Mouse (Mus musculus) lung, postnatal 0 days (tissue): ENCODE data around the gene Syce2.

ENCODE experiments used
- CTCF ChIP-seq: IDR thresholded peaks from 2 replicates; pipeline ENCODE4 v1.5.1; 2016; ENCODE audit warnings: antibody characterized with exemption, mild to moderate bottlenecking
- EP300 ChIP-seq: IDR thresholded peaks from 2 replicates; pipeline ENCODE4 v1.6.1; 2016; ENCODE audit warnings: antibody characterized with exemption, mild to moderate bottlenecking, control low read depth

DNA sequence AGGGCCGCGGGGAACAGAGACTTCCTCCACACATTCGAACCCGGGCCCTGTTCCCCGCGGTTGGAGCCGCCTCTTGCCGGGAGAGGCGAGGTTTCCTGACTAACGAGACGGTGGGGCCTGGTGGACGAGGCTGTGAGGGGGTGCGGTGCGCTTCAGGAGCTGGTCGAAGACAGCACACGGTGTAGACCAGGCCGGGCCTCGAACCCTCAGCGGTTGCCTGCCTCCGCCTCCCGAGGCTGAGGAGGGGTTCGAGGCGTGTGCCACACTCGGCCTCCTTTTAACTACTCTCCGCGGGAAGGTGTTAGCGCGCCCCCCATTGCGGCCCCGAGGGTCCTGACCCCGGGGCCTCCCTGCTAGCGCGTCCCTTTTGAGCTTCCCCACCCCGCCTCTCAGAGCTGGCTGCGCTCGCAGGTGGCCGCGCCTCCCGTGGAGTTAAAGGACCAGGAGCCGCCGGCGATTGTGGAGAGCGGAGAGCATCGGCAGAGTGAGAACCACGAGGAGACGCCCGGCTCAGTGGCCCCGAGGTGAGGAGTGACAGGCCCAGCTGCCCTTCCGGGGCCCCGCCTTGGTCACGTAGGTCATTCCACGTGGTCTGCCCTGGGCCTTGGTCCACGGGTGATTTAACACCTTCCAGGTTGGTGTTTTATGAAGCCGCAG, 526 bp downstream of the Syce2 start:
- no peak for TF ChIP-seq CTCF
- TF ChIP-seq EP300 = no peak
